8 mouse cellular contexts compared by ENCODE assay signal in genomic region chr2:164805332-164805718, GRCm38 (mm10). TPM values are rescaled to one million over a fixed set of nuclear protein-coding genes. Genes with fewer than 3 reads are reported as not detected.
DNase-seq lines count a peak whose midpoint lies in the region; ATAC-seq and TF ChIP-seq lines count a peak whose summit lies in the region.

No protein-coding gene starts in this region.

- peaks cover 21% of the 10 kb centered on the region for H3K4me1 ChIP-seq in heart, embryonic 12.5 days (replicated peaks)
- H3K4me1 ChIP-seq in MEL (ENCODE audit: control insufficient read depth in 1 of 2, insufficient read depth in 2 of 2, low read length in 2 of 2): peaks cover 7 to 17% of the 10 kb centered on the region in 2 experiments; a peak in 3 of 4 replicates
- H3K4me1 ChIP-seq in hindbrain, embryonic 11.5 days (replicated peaks; ENCODE audit: control insufficient read depth, insufficient read depth, low read length): peaks cover 4% of the 10 kb centered on the region

- H3K27ac ChIP-seq in heart, embryonic 12.5 days (ENCODE audit: poor library complexity, severe bottlenecking): peak overlapping the region; percentile 82
- H3K27ac ChIP-seq in MEL (ENCODE audit: control insufficient read depth, low read depth, low read length): peak overlapping the region; percentile 97
- H3K27ac ChIP-seq in hindbrain, embryonic 11.5 days (ENCODE audit: low read depth, low read length): peak overlapping the region; percentile 77

- H3K4me2 ChIP-seq in heart, embryonic 12.5 days: peak overlapping the region; percentile 89
- peak overlapping the region; percentile 77 for H3K4me2 ChIP-seq in hindbrain, embryonic 11.5 days (replicated peaks; ENCODE audit: low read depth, low read length)

- peaks cover 30% of the 10 kb centered on the region for H3K79me2 ChIP-seq in MEL (ENCODE audit: control insufficient read depth, insufficient read depth, low read length, poor library complexity)

- TF ChIP-seq POLR2A in MEL (IDR thresholded peaks at IDR 0.05; ENCODE audit: control insufficient read depth in 1 of 2, insufficient read depth in 1 of 2, low read depth in 1 of 2, low read length in 2 of 2, poor library complexity in 1 of 2): peak in 1 of 2 experiments; percentile 43; a peak in 1 of 4 replicates

- TF ChIP-seq CTCF in MEL (IDR thresholded peaks at IDR 0.05 in 2 of 3, conservative IDR thresholded peaks at IDR 0.05 in 1 of 3; ENCODE audit: control insufficient read depth in 1 of 3, insufficient read depth in 1 of 3, low read depth in 2 of 3, low read length in 3 of 3, poor library complexity in 1 of 3, severe bottlenecking in 1 of 3): no peak

- no peaks in the 10 kb centered on the region for H3K9me3 ChIP-seq in heart, embryonic 12.5 days (replicated peaks)
- no peaks in the 10 kb centered on the region for H3K9me3 ChIP-seq in MEL (replicated peaks; ENCODE audit: insufficient read depth, low read length)
- no peaks in the 10 kb centered on the region for H3K9me3 ChIP-seq in hindbrain, embryonic 11.5 days (ENCODE audit: control insufficient read depth, low read length)

- peak overlapping the region; percentile 82 for H3K9ac ChIP-seq in heart, embryonic 12.5 days
- H3K9ac ChIP-seq in MEL (ENCODE audit: control insufficient read depth, low read depth, low read length, poor library complexity, severe bottlenecking): peak overlapping the region; percentile 90
- H3K9ac ChIP-seq in hindbrain, embryonic 11.5 days (ENCODE audit: low read depth, low read length): peak overlapping the region; percentile 75

- no peak for DNase-seq in heart, adult 18-20 months
- no peak for DNase-seq in MEL (ENCODE audit: low read depth, low spot score)
- no peak for DNase-seq in hindbrain, embryonic 11.5 days (ENCODE audit: low spot score)
- DNase-seq in c-Kit-positive CD71-positive TER-119-positive erythroid progenitor cells, embryonic 14.5 days (ENCODE audit: low spot score): no peak
- DNase-seq in left cerebral cortex, adult 9 months (ENCODE audit: low spot score in 2 of 2): no peak
- no peak for DNase-seq in thymus, postnatal 4 days

- ATAC-seq in heart, embryonic 12.5 days (ENCODE audit: insufficient number of reproducible peaks, low FRiP score): peak; percentile 78
- ATAC-seq in hindbrain, embryonic 11.5 days (ENCODE audit: low FRiP score): peak; percentile 72
- peak; percentile 50 for ATAC-seq in megakaryocyte progenitor cell, adult 5-6 weeks (replicated peaks; ENCODE audit: poor library complexity)

- WGBS in heart, embryonic 12.5 days: 1% methylated on average over 21 of the region's 21 CpGs
- WGBS in hindbrain, embryonic 11.5 days: 2% methylated on average over 21 of the region's 21 CpGs

- no peak for TF ChIP-seq EP300 in MEL (IDR thresholded peaks at IDR 0.05; ENCODE audit: low read depth in 1 of 2, low read length in 2 of 2)

- H3K36me3 ChIP-seq in heart, embryonic 12.5 days: peaks cover 35% of the 10 kb centered on the region
- H3K36me3 ChIP-seq in MEL (ENCODE audit: control insufficient read depth in 1 of 2, insufficient read depth in 2 of 2, low read length in 2 of 2): peaks cover 0 to 18% of the 10 kb centered on the region in 2 experiments; a peak in 3 of 4 replicates
- H3K36me3 ChIP-seq in hindbrain, embryonic 11.5 days (ENCODE audit: control insufficient read depth, insufficient read depth, low read length): peaks cover 3% of the 10 kb centered on the region; the same call in 1 of the 2 replicates

- H3K27me3 ChIP-seq in heart, embryonic 12.5 days (replicated peaks): no peaks in the 10 kb centered on the region
- H3K27me3 ChIP-seq in MEL (ENCODE audit: control insufficient read depth in 1 of 2, insufficient read depth in 2 of 2, low read length in 2 of 2): no peaks in the 10 kb centered on the region
- H3K27me3 ChIP-seq in hindbrain, embryonic 11.5 days (ENCODE audit: control insufficient read depth, insufficient read depth, low read length): no peaks in the 10 kb centered on the region

- no peak for TF ChIP-seq RAD21 in MEL (IDR thresholded peaks at IDR 0.05; ENCODE audit: low read depth, low read length)

- H3K4me3 ChIP-seq in heart, embryonic 12.5 days: peak overlapping the region; percentile 85
- peak overlapping the region; percentile 69 to 90 for H3K4me3 ChIP-seq in MEL (ENCODE audit: control insufficient read depth in 1 of 2, insufficient read depth in 1 of 2, low read depth in 2 of 2, low read length in 2 of 2)
- H3K4me3 ChIP-seq in hindbrain, embryonic 11.5 days (ENCODE audit: low read depth, low read length): peak overlapping the region; percentile 83

TF ChIP-seq in MEL, 35 proteins besides CTCF, POLR2A, EP300 and RAD21:
- TF ChIP-seq ZKSCAN1 (IDR thresholded peaks at IDR 0.05; ENCODE audit: low read depth, low read length) (peak; percentile 69), UBTF (IDR thresholded peaks at IDR 0.05; ENCODE audit: borderline replicate concordance, insufficient read depth, low read depth, low read length) (no peak), ETS1 (IDR thresholded peaks at IDR 0.05; ENCODE audit: low read depth, low read length) (no peak), MAZ (IDR thresholded peaks at IDR 0.05; ENCODE audit: low read depth, low read length) (peak; percentile 92), MYC (IDR thresholded peaks at IDR 0.05; ENCODE audit: low read depth, low read length) (peak; percentile 73), ZC3H11A (IDR thresholded peaks at IDR 0.05; ENCODE audit: low read depth, low read length) (no peak), TBP (IDR thresholded peaks at IDR 0.05; ENCODE audit: low read depth, low read length) (no peak), MXI1 (IDR thresholded peaks at IDR 0.05; ENCODE audit: low read depth, low read length) (peak; percentile 56), MYB (IDR thresholded peaks at IDR 0.05; ENCODE audit: low read depth, low read length) (no peak), BHLHE40 (IDR thresholded peaks at IDR 0.05; ENCODE audit: borderline replicate concordance, low read depth, low read length) (no peak), CHD2 (IDR thresholded peaks at IDR 0.05; ENCODE audit: low read length) (no peak), KAT2A (conservative IDR thresholded peaks at IDR 0.05; ENCODE audit: low read depth, low read length) (no peak), MAX (IDR thresholded peaks at IDR 0.05; ENCODE audit: low read length) (peak; percentile 65; the same call in 1 of the 2 replicates), POLR2AphosphoS5 (IDR thresholded peaks at IDR 0.05; ENCODE audit: borderline replicate concordance, low read depth, low read length) (no peak), RCOR1 (IDR thresholded peaks at IDR 0.05; ENCODE audit: low read depth, low read length) (no peak)

RNA-seq across cellular contexts. Expression of gene Zswim3, which starts 0.4 kb away (rescaled TPM):
- polyA plus RNA-seq in heart, embryonic 12.5 days (2016; fragmentation: Nextera tagmentation; extraction: Ambion mirVana): 5.4 and 6.7 TPM in 2 replicates
- total RNA-seq in heart, adult 18-20 months (2021): 1 to 10 TPM; 2.4 to 2.5 TPM
- total RNA-seq in MEL (2012; rRNA removed): 4.7 and 4.8 TPM in 2 replicates
- 1 to 10 TPM in 1 of 2 experiments, not detected in 1; 5.9 TPM for polyA plus RNA-seq in MEL (2012; ENCODE audit: insufficient read depth in 1 of 2, insufficient read length in 2 of 2, low read depth in 1 of 2, low replicate concordance in 2 of 2, missing spikeins in 1 of 2)
- polyA plus RNA-seq in hindbrain, embryonic 11.5 days (2014; fragmentation: Nextera tagmentation; extraction: Ambion mirVana): 13.3 and 13.7 TPM in 2 replicates
- total RNA-seq in megakaryocyte progenitor cell, adult 5-6 weeks (2015): 4.3 and 6.7 TPM in 2 replicates
- 2.5 and 2.8 TPM in 2 replicates for total RNA-seq in megakaryocyte progenitor cell, adult 5-6 weeks (2017)

RNA-seq across cellular contexts. Expression of gene Acot8, which starts 0.6 kb away (rescaled TPM):
- 14.9 and 16.1 TPM in 2 replicates for polyA plus RNA-seq in heart, embryonic 12.5 days (2016; fragmentation: Nextera tagmentation; extraction: Ambion mirVana)
- total RNA-seq in heart, adult 18-20 months (2021): 10 to 100 TPM; 12.4 to 12.5 TPM
- 32.2 and 40.3 TPM in 2 replicates for total RNA-seq in MEL (2012; rRNA removed)
- 10 to 100 TPM in 1 of 2 experiments, not detected in 1; 30.9 TPM for polyA plus RNA-seq in MEL (2012; ENCODE audit: insufficient read depth in 1 of 2, insufficient read length in 2 of 2, low read depth in 1 of 2, low replicate concordance in 2 of 2, missing spikeins in 1 of 2)
- polyA plus RNA-seq in hindbrain, embryonic 11.5 days (2014; fragmentation: Nextera tagmentation; extraction: Ambion mirVana): 11.9 and 12.8 TPM in 2 replicates
- total RNA-seq in megakaryocyte progenitor cell, adult 5-6 weeks (2015): 13.2 and 14.2 TPM in 2 replicates
- total RNA-seq in megakaryocyte progenitor cell, adult 5-6 weeks (2017): 22.2 and 26.4 TPM in 2 replicates

RNA-seq across cellular contexts. Expression of gene Zswim1, which starts 17.2 kb away (rescaled TPM):
- polyA plus RNA-seq in heart, embryonic 12.5 days (2016; fragmentation: Nextera tagmentation; extraction: Ambion mirVana): 9.8 and 10.1 TPM in 2 replicates
- total RNA-seq in heart, adult 18-20 months (2021): 1 to 10 TPM; 3.8 to 3.9 TPM
- total RNA-seq in MEL (2012; rRNA removed): 7.1 and 8.2 TPM in 2 replicates
- polyA plus RNA-seq in MEL (2012; ENCODE audit: insufficient read depth in 1 of 2, insufficient read length in 2 of 2, low read depth in 1 of 2, low replicate concordance in 2 of 2, missing spikeins in 1 of 2): 10 to 100 TPM in 1 of 2 experiments, not detected in 1; 17.4 TPM
- 22.9 and 23.0 TPM in 2 replicates for polyA plus RNA-seq in hindbrain, embryonic 11.5 days (2014; fragmentation: Nextera tagmentation; extraction: Ambion mirVana)
- total RNA-seq in megakaryocyte progenitor cell, adult 5-6 weeks (2015): 6.3 and 9.0 TPM in 2 replicates
- 3.1 and 4.4 TPM in 2 replicates for total RNA-seq in megakaryocyte progenitor cell, adult 5-6 weeks (2017)

RNA-seq across cellular contexts. Expression of gene Snx21, which starts 19.7 kb away (rescaled TPM):
- polyA plus RNA-seq in heart, embryonic 12.5 days (2016; fragmentation: Nextera tagmentation; extraction: Ambion mirVana): 30.8 and 31.7 TPM in 2 replicates
- 10 to 100 TPM; 23.9 to 25.6 TPM for total RNA-seq in heart, adult 18-20 months (2021)
- total RNA-seq in MEL (2012; rRNA removed): 3.8 and 4.0 TPM in 2 replicates
- polyA plus RNA-seq in MEL (2012; ENCODE audit: insufficient read depth in 1 of 2, insufficient read length in 2 of 2, low read depth in 1 of 2, low replicate concordance in 2 of 2, missing spikeins in 1 of 2): 1 to 10 TPM in 1 of 2 experiments, not detected in 1; 7.7 TPM
- 8.6 and 11.6 TPM in 2 replicates for polyA plus RNA-seq in hindbrain, embryonic 11.5 days (2014; fragmentation: Nextera tagmentation; extraction: Ambion mirVana)
- total RNA-seq in megakaryocyte progenitor cell, adult 5-6 weeks (2015): 0.42 and 0.49 TPM in 2 replicates
- total RNA-seq in megakaryocyte progenitor cell, adult 5-6 weeks (2017): 0.37 and 0.88 TPM in 2 replicates

RNA-seq across cellular contexts. Expression of gene Spata25, which starts 23.0 kb away (rescaled TPM):
- not detected in 2 replicates for polyA plus RNA-seq in heart, embryonic 12.5 days (2016; fragmentation: Nextera tagmentation; extraction: Ambion mirVana)
- under 1 TPM; 0.67 to 0.75 TPM for total RNA-seq in heart, adult 18-20 months (2021)
- 0.42 and 0.50 TPM in 2 replicates for total RNA-seq in MEL (2012; rRNA removed)
- under 1 TPM in 1 of 2 experiments, not detected in 1; 0.13 TPM for polyA plus RNA-seq in MEL (2012; ENCODE audit: insufficient read depth in 1 of 2, insufficient read length in 2 of 2, low read depth in 1 of 2, low replicate concordance in 2 of 2, missing spikeins in 1 of 2)
- polyA plus RNA-seq in hindbrain, embryonic 11.5 days (2014; fragmentation: Nextera tagmentation; extraction: Ambion mirVana): not detected in 2 replicates
- total RNA-seq in megakaryocyte progenitor cell, adult 5-6 weeks (2015): not detected in 2 replicates
- total RNA-seq in megakaryocyte progenitor cell, adult 5-6 weeks (2017): not detected in 2 replicates
